Mouse (Mus musculus): ENCODE results near the gene Grin2d.

The Grin2d gene

GRCm38 (mm10) chr7:45853089-45853488 lies 25.1 kb downstream of the Grin2d start:
- DNase-seq: no peak

GRCm38 (mm10) chr7:45850661-45851060 lies 27.5 kb downstream of the Grin2d start:
- DNase-seq: no peak

- DNase-seq: no peak
Measured at GRCm38 (mm10) chr7:45848447-45849027, 29.6 kb downstream of the Grin2d start.

GRCm38 (mm10) chr7:45842950-45843744 lies 35.0 kb downstream of the Grin2d start:
- no peak for DNase-seq

- no peak for DNase-seq
Measured at GRCm38 (mm10) chr7:45833924-45834323, 44.3 kb downstream of the Grin2d start.

GRCm38 (mm10) chr7:45833148-45833790 lies 44.9 kb downstream of the Grin2d start:
- no peak for DNase-seq

- no peak for DNase-seq
Measured at GRCm38 (mm10) chr7:45832428-45832827, 45.8 kb downstream of the Grin2d start.

- DNase-seq: no peak
Measured at GRCm38 (mm10) chr7:45831128-45831525, 47.1 kb downstream of the Grin2d start.

- peak; percentile 90 for DNase-seq
Measured at GRCm38 (mm10) chr7:45830427-45831127, 47.6 kb downstream of the Grin2d start, which contains the start of gene Grwd1. TSS of gene Grwd1 (minus strand) at chr7:45830944.

- no peak for DNase-seq
Measured at GRCm38 (mm10) chr7:45826631-45827030, 51.5 kb downstream of the Grin2d start.

- DNase-seq: no peak
Measured at GRCm38 (mm10) chr7:45824598-45824997, 53.6 kb downstream of the Grin2d start, which contains the start of gene Kcnj14. TSS of gene Kcnj14 (minus strand) at chr7:45824782.

GRCm38 (mm10) chr7:45820913-45821312 lies 57.3 kb downstream of the Grin2d start:
- DNase-seq: no peak

- DNase-seq: no peak
Measured at GRCm38 (mm10) chr7:45819843-45820242, 58.3 kb downstream of the Grin2d start.

GRCm38 (mm10) chr7:45815984-45816351 lies 62.2 kb downstream of the Grin2d start:
- no peak for DNase-seq

GRCm38 (mm10) chr7:45815323-45815983 lies 62.7 kb downstream of the Grin2d start:
- no peak for DNase-seq

- no peak for DNase-seq
Measured at GRCm38 (mm10) chr7:45814841-45815240, 63.3 kb downstream of the Grin2d start.

GRCm38 (mm10) chr7:45813787-45814779 lies 64.1 kb downstream of the Grin2d start, which contains the start of gene Cyth2:
TSS of gene Cyth2 (minus strand) at chr7:45814581.
- DNase-seq: peak; percentile 99

- DNase-seq: no peak
Measured at GRCm38 (mm10) chr7:45812921-45813320, 65.3 kb downstream of the Grin2d start.

GRCm38 (mm10) chr7:45809276-45810075 lies 68.7 kb downstream of the Grin2d start:
- no peak for DNase-seq

GRCm38 (mm10) chr7:45808471-45808870 lies 69.7 kb downstream of the Grin2d start:
- no peak for DNase-seq

Measured in right cerebral cortex, adult 18-20 months (tissue).